Mouse (Mus musculus) B cell, adult 2 months (primary cell): ENCODE measurements around the gene Cradd.

Experiments used
- DNase-seq, 2 experiments: peaks; one replicate each; pipeline ENCODE4 v3.0.0; 2022

Cradd gene

DNA sequence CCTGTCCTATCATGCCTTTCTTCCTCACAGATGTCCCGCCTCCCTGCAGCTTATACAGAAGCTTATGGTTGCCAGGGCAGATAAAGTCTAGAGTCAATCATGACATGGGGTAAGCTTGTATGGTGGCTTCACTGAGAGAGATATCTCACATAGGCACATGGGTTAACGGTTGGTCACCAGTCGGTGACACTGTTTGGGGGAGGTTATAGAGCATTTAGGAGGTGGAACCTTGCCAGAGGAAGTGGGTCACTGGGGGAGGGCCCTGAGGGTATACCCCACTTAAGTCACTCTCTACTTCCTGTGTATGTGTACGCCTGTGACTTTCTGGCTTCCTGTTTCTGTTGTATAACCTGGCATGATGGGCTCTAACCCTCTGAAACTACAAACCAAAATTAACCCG lies 128.2 kb downstream of the Cradd start:
- peak; percentile 65 to 75 for DNase-seq

DNA sequence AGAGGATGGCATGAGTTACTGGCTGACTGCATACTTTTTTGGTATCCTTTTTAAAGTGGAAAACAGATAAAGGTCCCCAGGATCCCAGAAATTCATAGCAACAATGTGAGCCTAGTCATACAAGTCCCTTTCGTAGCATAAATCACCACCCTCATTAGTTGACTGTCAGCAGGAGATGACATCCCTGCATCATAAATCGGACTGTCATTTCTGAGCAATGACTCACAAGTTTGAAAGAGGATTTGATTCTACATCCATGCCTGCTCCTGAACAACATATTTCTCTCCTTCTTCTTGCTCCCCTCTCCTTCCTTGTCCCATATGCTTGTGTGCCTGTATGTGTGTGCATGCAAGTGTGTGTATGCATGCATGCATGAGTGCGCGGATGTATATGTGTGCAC lies 129.2 kb downstream of the Cradd start:
- DNase-seq: no peak

DNA sequence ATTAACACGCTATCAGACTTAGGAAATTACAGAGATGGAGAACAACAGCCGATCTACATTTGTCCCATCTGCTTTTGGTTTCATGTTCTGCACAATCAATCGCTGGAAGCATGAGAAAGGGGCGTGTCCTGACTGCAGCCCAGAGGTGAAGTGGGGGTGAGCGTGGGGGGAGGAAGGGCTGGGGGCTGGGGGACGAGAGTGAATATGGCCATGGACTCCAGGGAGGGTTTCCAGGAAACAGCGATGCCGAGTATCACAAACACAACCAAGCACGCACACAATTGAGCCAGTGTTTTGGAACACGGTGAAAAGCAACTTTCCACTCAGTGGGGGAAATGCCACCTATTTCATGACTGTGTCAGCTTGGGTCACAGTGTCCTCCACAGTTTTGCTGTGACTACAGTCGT lies 130.1 kb downstream of the Cradd start:
- DNase-seq: no peak

DNA sequence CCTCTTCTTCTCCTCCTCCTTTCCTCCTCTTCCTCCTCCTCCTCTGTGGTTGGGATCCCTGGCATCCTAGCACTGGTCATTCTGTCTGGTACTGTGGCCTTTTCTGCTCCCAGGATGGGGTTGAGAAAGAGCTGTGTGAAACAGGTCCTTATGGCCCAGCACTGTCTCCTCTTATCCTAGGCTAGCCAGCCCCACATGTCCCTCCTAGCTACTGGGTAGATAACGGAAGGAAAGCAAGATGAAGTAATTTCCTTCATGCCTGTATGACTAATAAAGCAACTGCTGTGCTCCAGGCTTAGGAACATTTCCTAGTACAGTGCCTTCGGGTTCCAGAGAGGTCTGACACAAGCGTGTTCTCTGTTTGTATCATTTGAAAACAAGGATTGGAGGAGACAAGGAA lies 132.1 kb downstream of the Cradd start:
- DNase-seq: no peak

DNA sequence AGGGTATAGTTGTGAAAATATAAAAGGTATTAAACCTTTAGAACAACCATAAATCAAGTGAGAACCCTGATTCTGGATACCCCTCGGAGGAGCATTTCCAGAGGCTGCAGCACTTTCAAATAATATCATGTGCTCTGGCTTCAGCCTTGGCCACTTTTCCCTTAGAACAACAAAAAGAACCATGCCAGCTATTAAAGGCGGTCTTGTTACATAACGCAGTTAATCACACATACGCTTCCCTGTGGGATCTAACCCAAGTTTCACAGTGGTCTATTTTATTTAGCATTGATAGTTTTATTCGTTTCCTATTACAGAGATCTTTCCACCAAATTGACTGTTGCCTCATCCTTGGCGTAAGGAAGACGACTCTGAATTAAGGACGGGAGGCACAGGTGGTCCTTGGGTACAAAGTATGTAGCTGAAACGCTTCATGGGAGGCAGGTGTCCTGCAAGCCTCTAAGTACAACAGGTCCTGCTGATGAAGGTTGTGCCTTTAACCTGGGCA lies 132.7 kb downstream of the Cradd start:
- DNase-seq: no peak

DNA sequence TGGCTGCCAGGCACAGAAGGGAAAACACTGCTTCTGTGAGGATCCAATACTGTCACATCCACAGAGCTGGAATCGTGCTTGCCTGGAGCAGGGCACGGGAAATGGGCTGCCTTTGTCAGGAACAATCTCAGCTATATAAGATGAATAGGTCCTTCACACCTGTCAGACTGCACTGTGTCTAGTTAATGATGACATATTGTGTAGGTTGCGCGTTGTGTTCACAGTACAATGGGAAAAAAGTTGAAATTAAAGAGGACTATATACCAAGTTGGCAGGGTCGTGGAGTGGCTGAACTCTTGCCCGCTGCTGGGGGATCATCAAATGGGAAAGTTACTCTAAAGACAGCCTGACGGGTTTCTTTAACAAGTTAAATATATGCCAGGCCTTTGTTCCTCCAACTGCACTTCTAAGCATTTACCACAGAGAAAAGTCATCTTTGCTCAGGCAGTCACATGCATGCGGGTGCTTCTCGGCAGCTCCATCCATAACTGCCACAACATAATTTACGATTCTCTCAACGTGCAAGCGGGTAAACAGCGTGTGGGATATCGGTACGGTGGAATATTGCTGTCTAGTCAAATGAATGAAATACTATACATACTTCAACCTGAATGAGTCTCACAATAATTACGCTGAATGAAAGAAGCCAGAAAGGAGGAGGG lies 134.3 kb downstream of the Cradd start:
- no peak for DNase-seq

DNA sequence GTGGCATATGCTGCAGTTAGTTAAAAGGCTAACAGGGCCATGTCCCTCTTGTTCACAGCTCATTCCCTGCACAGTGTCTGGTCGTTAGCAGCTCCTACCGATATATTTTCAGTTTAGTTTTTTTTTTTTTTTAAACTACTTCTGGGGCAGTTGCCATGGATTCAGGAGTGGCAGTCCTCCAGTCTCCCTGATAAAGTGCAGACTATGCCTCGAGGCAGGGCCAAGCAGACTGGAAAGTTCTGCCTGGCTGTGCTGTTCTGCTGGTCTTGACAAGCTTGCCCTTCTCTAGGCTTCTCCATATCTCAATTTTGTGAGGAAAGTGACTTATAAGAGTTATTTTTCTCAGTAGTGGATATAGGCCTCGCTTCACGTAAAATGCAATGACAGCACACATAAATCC lies 139.7 kb downstream of the Cradd start:
- DNase-seq: no peak

DNA sequence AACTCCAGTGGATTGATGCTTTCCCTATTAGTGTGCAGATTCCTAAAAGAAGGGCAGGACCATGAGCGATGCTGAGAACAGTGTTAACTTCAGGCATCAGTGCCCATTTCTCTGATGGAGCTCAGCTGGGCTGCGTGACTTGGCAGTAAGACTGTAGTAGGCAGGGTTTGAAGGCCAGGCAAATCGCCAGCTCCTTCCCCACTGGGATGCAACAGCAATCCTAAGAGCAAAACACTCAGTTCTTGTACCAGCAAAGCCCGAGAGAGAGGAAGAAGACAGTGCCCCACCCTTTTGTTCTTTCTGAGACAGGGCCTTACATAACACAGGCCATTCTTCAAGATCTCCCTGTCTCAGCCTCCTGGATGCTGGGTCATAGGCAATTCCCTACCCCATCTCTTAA lies 140.9 kb downstream of the Cradd start:
- no peak for DNase-seq

DNA sequence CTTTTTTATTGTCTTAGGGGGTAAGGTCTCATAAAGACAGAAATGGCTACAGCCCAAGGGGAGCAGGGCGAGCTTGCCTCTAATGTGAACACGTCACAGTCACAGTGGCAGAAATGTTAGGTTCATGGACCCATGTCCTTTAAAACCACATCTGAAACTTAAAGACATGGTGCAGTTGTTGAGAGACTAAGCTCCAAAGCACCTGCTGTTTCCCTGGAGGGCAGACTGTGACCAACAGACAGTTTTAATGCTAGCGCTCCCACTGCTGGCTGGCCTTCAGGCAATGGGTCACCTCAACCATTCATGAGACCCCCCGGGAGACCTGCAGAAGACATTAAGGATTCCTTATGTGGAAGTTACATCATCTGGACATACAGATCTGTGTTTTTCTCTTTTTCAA lies 141.5 kb downstream of the Cradd start:
- DNase-seq: peak in 1 of 2 experiments; percentile 6

DNA sequence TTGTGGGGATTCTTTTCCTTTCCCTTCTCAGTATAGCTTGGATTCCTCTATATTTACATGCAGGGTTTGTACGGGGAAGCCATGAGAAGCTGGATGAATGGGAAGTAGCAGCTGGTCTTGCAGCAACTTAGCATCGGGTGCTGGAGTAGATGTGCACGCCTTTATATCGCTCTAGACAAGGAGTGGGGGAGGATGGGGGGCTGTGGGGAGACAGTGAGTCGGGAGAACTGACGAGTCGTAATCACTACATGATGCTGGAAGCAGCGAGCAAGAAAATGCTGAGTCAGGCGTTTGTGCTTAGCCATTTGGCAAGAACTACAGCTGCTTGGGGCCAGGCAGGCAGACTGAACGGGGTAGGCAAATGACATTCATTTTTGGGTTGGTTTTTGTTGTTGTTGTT lies 142.4 kb downstream of the Cradd start:
- no peak for DNase-seq

DNA sequence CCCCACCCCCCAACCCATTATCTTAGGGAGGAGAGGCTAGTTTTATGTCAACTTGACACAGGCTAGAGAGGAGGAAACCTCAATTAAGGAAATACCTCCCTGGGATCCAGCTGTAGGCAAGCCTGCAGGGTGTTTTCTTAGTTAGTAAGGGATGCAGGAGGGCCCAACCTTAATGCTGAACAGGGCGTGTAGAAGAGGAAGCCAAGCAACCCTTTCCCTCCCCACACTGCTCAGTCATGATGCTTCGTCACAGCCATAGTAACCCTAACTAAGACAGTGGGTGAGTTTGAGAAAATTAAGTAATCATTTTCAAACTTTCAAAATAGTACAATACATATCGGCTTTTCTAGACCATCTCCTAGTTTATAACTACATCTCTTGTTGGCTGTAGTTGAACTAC lies 143.0 kb downstream of the Cradd start:
- DNase-seq: no peak

DNA sequence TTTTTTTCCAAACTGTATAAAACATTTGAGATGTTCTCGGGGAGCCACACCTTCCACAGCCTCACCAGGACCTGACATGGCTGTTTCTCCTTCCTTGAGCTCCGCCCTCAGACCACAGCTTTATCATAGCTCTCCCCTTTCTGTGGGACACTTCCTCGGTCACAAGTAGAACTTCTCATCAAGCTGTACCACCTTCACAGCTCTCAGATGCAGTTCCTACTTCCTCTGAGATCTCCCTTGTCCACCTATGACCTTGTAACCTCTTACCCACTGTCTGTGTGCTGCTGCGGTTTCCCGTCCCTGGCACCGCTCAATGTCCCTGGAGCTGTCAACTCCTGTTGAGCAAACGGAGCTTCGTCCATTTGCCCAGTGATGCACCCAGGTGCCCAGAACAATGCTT lies 143.8 kb downstream of the Cradd start:
- DNase-seq: peak; percentile 10 to 12

DNA sequence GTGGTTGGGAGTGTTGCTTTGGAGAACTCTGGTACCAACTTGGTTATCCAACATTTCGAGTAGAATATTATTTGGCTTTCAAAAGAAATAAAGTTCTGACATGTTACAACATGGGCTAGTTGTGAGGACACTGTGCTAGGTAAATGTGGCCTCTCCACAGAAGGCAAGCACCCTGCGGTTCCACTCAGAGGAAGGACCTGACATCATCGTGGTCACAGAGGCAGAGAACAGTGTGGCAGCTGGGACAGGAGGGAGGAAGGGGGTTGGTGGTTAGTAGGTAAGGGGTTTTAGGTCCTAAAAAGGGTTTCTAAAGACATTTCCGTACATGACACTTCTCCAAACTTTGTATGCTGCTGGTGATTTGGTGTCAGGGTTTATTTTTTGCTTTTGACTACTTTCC lies 145.1 kb downstream of the Cradd start:
- DNase-seq: peak in 1 of 2 experiments; percentile 10

DNA sequence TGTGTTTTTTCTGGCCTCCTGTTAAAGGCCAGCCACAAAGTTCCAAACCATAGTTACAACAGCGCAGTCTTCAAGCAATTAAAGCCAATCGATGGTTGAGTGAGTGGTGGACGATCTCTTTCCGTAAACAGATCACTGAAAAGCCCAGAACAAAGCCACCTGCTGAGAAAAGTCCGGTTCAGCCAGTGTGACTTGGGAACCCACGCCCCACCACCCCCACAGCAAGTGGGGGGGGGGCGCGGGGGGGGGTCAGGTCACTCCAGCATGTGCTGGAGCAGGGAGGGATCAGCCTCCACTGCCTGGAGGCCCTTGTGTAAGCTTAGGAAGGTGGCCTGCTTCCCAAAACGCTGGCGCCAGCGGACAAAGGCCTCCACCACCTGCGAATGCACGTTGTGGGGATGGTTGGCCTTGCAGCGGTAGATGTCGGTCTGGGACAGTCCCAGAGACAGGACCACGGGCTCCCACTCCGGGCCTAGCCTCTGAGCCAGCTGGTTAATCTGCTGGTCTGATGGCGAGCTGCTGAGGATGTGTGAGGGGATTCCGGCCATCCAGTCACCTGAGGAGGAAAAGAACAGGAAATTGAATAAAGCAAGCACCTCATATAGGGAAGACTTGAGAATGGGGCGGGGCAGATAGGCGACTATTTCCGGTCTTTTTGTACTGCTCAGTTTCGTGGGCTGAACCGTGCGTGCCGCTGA lies 148.4 kb downstream of the Cradd start:
- no peak for DNase-seq

DNA sequence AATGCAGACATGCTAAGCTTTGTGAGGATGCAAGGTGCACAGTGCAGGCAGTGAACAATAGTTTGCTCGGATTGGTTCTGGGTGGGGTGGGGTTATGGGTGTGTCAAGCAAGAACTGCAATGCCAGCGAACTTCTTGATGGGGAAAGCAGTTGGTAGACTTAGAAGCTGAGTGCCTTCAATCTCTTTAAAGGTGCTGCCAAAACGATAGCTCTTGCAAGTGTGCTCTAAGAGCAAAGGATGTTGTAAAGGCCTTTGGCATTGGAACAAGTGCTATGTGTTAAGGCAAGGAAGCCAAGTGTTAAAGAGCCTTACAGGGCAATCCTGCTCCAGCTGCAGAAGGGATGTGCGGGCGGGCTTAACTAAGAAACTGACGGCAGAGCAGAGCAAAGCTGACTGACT lies 149.7 kb downstream of the Cradd start:
- DNase-seq: no peak

DNA sequence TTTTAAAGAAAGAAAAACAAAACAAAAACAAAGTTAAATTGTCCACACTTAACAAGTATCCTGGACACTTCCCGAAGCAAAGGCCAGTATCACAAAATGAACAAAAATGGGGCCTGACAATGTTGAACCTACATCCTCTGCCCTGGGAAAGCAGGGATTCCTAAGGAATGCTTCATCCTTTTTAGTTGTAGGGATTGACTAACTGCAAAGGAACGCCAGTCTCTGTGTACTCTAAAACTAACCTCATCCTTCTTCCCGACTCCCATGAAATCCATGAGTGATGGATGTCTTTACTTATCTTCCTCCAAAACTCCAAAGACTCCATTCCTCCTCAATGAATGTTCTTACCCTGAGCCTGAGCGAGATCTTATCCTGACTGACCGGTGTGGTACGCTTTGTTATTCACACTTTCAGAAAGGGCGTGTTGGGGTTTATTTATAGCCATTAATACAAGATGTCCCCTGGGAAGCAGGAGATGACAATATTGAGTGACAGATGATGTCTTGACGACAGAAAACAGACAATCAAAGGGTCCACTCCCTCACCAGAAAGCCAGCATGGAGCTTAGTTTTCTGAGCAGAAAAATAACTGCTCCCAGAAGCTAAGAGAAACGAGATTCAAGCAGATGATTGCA lies 153.1 kb downstream of the Cradd start:
- DNase-seq: no peak

DNA sequence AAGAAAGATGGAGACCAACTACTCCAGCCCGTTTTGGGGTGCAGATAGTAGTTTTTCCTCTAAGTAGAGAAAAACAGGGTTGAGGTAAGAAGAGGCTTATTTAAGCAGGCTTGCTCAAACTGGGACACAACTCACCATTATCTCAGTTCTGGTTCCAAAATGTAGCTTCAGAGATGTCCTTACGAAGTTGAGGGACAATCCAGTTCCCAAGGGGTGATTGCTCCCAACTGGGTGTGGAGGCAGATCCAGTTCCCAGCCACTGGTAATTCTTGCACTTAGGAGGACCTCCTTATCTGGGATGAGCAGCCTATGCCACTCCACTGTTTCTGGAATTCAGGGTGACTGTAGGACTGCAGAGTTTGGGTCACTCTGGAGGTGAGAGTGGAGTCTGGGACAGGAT lies 159.0 kb downstream of the Cradd start:
- no peak for DNase-seq

DNA sequence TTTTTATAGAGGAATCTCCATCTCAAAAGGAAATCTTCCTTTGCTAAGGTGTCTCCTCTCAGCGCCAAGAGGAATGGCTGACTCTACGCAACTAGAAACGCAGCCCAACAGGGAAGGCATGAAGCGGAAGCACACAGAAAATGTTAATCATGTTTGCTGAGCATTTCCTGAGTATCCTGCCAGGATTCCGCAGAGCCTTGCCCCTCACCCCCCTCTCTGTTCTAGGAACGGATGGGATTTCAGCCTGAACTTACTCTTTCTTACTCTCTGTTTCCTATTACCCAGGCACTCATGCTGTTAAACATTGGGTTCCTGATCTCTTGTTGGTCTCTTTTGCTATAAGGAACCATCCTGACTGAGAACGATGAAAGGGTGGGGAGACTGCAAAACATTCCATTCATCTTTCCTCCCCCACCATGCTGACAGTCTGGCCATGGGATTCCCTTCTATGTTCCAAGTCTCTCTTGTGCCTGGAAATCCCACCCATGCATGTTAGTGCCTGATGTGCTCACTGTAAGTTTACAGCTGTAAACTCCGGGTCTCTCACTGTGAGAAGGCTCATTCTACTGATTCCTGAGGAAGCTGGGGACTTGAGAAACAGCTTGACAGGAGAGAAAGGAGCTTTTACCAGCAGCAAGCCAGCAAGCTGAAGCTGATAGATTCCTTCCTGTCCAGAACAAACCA lies 161.1 kb downstream of the Cradd start:
- DNase-seq: no peak

DNA sequence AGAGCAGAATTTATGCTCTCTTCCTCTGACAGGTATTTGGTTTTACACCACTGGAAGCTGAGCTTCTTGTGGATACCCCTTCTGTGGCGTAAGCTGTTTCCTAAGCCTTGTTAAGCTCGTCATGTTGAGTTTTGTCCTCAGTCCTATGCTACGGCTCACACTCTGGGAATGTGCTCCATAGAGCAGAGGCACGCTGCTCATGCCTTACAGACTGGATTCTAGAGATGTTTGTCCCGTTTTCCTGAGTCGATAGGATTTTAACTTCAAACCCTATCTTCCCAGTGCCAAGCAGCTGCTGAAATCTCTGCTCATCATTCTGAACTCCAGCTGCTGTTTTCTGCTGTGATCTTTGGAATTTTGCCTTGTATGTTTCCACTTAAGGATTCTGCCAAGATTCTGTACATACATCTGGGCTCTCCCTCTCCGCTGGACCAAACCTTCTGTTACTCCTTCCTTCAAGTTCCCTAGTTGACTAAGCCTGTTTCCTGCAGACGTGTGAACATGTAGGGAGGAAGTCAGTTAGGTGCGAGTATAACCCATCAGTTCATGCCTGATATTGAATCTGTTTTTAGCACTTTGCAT lies 164.2 kb downstream of the Cradd start:
- no peak for DNase-seq

DNA sequence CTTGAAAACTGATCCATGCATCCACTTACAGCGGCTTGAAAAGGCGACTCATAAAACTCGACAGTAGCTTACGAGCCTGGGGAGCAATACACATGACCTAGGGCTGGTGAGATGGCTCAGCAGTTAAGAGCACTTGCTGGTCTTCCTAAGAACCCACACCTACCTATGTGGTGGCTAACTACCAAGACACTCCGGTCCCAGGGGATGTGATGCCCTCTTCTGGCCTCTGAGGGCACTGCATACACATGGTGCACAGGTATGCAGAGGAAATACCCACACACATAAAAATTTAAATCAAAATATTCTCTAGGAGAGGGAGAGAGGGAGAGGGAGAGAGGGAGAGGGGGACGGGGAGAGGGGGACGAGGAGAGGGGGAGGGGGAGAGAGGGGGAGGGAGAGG lies 167.5 kb downstream of the Cradd start:
- peak; percentile 52 to 54 for DNase-seq

DNA sequence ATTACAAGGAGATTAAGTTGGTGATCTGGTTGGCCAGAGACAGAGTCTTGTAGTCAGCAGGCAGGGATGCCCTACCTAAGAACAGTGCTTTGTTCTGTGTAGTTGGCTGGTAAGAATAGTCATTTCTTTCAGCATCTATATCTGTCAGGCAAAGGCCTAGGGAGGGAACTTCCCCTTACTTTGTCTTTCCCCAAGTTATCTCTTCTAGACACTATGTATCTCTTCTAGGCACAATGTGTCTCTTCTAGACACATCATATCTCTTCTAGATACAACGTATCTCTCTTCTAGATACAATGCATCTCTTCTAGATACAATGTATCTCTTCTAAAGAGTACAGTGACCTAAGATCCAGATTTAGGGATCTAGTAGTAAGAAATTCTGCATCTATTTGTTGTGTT lies 169.3 kb downstream of the Cradd start:
- DNase-seq: no peak

DNA sequence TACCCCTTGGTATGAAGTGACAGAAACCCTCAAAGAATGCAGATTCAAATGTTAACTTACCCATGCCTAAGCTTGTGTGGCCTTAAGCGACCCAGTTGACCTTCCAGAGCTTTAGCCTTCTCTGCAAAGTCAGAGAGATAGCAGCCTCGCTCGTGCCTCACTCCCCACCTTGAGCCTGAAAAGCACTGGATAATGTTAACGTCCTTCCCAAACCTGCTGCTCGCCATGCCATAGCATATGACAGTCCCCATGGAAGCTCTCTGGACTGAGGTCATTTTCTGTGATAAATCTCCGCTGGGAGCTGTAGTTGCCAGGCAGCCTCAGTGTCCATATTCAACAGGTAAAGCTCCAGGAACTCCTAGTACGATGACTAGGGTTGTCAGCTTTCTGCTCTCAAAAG lies 170.7 kb downstream of the Cradd start:
- DNase-seq: no peak

DNA sequence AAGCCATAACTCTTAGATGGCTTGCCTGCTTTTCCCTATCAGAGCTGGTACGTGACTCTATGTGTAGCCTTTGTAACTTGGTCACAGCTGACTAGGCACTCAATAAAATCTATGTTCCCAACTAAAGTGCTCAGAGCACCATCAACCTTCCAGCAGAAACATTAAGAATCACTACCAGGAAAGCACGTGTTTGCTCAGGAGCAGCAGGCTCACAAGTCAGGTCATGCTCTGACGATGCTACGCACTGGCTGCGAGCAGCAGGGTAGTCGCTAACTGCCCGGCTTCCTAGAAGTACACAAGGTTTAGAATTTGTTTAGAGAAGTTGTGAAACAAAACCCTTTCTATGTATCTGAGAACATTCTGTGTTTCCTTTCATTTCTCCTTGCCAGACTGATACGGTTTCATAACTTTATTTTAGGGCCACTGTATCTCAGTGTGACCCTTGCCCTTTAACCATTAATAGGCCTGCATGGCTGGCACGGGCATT lies 171.4 kb downstream of the Cradd start:
- peak; percentile 31 to 38 for DNase-seq
